Mouse (Mus musculus) heart, postnatal 0 days (tissue): Measurements from ENCODE around the gene Degs2.

Experiments used
- CTCF ChIP-seq: IDR thresholded peaks from 2 replicates; pipeline ENCODE4 v1.5.1; 2016; ENCODE audit warnings: antibody characterized with exemption, control low read depth, low read depth
- EP300 ChIP-seq: IDR thresholded peaks from 2 replicates; pipeline ENCODE4 v1.6.1; 2016; ENCODE audit warnings: antibody characterized with exemption, low read depth

DNA sequence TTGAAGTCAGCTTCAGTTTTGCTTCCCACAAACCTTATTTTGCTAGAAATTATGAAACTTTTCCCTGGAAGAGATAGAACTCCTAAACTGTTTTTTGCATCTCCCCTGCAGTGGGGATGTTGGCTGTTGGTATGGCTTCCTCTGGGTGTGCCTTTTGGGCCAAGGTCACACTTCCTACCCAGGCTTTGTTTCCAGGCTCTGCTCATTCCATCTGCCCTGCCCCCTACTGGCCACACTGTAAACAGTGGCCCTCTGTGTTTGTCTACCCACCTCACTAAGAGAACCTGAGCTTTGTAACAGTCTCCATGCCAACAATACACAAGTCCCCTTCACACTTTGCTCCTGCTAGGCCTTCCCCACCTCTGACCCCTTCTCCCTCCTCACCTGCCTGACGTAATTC is 44.8 kb downstream of the Degs2 start:
- peak; percentile 70 for TF ChIP-seq CTCF
- no peak for TF ChIP-seq EP300
